Mouse (Mus musculus): ENCODE measurements at regions not wholly inside any gene's neighbourhood (a gene's known extent, or its start where the extent isn't known, plus 50 kb on each side); places are given as distances from the start of the nearest gene placed in this dataset.
A peak's percentile ranks its signal among the peaks of the same experiment; 100 is the strongest.

DNA sequence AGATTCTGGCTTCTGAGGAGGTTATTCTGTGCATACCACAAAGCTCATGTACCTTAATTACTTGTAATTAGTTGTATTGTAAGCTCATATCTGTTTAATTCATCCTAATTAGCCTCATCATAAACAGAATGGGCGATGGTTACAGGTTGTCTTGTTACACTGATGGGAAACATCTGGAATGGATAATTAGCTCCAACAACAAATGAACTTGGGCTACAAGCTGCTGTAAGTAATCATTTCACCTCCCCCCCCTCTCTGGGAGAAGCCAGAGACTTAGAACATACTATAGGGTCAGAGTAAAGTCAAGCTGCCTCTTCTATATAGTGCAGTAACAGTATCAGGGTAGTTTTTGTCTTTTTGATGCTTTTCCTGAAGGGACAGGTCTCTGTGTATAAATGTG is 234.5 kb upstream of the Jmjd1c start:
- no peak for DNase-seq

DNA sequence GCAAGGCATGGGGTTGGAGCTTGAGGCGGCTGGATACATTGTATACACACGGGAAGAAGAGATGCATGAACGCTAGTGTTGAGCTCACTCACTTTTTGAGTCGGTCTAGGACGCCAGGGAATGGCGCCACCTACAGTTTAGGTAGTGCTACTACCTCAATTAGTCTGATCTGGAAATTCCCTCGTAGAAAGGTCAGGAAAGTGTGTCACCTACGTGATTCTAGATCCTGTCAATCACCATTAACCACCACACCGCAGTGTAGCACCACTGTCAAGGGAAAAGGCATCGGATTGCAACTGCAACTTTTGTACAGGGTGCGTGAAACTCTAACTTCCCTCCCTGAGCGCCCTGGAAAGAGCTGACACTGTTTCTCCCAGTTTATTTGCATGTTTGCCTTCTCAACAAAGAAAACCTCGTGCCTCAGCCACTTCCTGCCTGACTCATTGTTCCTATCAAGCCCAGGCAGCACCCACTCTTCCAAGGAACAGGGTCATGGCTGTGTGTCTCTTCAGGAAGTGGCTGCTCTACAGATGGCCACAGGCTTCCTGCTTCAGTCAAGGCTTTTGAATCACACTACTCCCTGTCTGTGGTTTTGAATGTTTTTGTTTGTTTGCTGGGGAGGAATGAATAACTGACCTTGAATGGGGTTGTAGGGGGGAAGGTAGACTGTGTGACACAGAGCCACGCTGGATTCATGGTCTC is 231.6 kb upstream of the Jmjd1c start:
- peak; percentile 74 for DNase-seq

DNA sequence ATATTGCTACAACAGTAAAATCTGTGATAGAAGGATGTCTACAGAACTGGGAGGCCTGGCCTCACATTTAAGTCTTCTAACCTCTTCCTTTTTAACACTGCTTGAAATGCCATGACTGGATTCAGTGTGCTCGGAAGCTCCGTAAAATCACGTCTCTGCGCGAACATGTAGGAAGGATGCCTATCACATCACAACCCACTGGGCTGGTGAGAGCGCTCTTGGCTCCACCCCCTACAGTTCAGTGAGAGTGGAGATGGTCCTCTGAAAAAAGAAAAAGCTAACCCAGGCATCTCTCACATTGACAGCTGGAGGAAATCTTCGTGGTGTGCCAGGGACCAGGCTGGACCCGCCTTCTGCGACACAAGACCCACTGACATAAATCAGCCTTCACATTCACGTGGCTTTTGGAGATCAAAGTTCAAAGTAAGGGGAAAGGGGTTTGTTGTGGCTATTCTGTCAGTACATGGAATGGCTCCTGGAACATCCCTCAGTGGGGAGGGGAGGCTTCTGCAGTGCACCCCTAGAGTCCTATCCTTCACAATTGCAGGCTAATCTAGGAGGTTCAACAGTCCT is 230.8 kb upstream of the Jmjd1c start:
- no peak for DNase-seq

DNA sequence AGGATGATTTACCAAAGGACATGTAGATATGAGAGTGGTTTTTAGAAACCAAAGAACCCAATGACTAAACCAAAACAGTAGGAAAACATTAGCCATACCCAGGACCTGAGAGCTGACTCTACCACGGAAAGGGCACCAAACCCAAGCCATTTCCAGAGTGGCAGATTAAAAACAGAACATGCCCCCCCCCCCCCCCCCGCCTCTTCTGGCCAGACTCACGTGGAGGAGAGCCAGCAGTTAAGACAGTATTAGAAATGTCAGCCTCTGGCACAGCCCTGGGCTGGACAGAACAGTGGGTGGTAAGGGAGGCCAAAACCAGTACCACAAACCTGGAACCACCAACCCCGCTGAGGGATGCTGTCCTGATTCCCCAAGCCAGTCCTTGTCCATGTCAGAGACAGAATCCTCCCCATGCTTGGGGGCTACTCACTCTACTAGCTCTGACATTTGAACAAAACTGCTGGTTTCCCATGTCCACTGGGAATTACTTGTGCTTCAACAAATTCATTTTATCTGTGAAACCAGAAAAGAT is 224.7 kb upstream of the Jmjd1c start:
- no peak for DNase-seq

DNA sequence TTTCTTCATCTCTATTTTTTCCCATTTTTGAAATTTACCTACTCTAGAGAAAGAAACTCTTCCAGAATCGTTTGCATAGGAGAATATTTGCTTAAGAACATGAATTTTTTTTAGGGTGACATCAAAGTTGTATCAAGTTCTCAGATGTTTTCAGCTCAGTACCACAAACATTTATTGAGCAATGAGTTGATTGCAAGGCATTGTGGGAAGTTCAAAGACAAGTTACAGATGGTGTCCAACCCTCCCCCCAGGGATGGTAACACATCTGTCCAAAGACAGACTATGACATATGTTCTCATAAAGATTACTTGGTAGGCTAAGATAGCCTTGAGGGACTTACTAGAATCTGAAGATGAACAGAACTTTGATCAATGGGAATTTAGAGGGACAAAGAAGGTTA is 224.3 kb upstream of the Jmjd1c start:
- DNase-seq, result no peak

DNA sequence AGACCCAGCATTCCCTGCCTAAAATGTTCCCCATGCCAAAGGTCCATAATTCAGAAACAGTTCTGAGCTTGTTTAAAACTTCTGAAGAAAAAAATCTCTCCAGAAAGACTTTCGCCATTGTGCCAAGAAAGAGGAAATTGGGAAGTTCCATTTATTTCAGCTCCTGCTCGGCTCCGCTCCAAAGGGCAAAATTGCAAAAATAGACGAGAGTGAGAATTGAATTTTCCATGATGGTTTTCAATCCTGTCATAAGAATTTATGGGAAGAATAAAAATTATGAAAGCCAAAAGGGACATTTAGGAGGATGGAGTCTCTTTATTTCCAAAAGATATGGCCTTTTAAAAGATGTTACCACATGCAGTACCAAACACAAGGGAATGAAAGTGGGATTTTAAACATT is 222.5 kb upstream of the Jmjd1c start:
- no peak for DNase-seq

DNA sequence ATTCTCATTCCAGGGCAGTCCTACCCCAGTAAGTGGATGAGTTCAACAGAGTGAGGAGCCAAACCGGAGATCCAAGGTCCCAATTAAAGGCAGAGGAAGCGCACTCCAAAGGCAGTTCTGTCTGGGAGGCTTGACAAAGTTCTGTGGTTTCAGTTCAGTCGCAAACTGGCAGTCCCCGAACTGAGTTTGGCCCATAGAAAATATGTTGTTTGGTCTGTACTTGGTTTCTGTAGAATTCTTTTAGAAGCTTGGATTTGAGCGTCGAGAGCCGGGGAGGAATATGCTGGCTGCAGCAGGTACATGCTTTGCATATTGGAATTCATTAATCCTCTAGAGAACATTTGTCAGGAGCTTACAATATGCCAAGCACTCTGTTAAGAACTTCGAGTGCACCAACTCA is 216.9 kb upstream of the Jmjd1c start:
- DNase-seq, result no peak

DNA sequence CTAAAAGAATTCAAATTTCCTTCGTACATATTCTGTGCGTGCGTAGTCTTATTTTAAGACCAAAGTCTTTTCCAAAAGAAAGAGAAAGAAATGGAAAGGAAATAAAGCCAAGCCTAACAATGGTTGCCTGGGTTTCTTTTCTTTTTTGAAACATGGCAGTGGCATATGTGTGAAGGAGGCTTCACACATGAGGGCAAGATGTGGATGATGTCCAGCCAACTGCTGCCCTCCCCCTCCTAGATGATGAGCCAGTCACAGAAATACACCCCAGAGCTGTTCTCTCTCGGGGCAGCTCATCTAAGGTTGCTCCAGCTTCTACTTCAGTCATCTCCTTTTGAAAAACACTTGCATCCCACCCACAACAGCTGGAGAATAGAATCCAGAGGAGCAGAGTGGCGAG is 213.1 kb upstream of the Jmjd1c start:
- DNase-seq, result no peak

DNA sequence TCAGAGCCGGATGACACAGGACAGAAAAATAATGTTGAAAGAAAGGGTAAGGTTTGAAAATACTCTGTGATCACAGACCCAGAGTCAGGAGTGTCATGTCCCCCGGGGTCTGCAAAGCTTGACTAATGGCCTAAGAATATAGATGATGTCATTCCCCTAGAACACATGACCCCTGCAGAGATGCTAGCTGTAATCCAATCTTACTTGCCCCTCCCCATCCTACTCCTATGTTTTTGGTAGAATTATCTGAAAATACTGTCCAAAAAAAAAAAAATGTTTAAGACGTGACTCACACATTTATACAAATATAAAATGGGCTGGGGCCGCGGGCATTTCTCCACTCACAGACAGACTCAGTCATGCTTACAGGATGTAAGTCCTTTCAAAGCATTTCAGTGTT is 210.3 kb upstream of the Jmjd1c start:
- DNase-seq, result no peak

DNA sequence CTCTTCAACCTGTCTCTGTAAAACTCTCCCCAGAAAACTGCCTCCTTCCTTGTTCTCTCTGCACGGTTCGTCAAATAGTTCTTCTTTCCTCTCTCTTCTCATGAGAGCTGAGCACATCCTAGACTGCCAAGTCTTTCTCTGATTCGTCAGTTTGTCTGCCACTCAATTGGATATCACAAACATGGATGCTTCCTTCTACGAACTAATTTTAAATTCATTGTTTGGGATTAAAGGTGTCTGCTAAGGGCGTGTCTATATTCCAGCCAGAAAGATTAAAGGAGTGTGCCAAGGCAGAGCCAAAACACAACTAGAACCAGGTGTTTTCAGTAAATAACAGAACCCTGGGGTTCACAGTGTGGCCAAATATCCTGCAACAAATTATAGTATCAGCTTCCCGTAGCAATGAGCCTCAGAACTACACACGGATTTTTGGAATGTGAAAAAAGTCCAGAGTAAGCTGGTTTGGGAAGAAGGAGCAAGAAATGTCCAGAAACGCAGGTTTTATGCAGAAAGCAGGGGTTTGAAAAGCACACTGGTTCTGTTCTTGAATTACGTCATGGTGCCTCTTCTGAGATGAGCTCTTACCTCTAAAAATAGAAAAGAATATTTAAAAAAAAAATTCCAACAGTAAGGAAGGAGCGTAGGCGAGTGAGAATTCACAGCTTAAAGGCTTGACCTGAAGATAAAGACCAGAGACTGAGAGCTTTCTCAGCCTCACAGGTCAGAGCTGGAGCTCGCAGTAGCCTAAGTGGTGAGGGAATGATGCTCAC is 206.0 kb upstream of the Jmjd1c start:
- DNase-seq, result no peak

DNA sequence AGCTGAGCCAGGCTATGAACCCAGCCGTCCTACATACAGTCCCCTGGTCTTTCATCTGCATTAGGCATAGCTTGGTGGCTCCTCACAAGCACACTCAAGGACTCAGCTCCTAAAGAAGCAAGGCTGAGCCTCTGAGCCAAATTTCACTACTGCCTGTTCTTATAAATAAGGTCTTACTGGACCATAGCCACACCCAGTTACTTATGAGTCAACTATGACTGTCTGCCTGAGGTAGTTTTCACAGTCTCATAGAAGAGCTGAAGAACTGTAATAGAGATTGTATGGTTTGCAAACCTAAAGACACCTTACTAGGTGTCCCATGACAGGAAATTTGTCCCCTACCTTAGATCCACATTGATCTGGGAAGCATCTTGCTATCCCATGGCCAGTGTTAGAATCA is 204.1 kb upstream of the Jmjd1c start:
- no peak for DNase-seq

DNA sequence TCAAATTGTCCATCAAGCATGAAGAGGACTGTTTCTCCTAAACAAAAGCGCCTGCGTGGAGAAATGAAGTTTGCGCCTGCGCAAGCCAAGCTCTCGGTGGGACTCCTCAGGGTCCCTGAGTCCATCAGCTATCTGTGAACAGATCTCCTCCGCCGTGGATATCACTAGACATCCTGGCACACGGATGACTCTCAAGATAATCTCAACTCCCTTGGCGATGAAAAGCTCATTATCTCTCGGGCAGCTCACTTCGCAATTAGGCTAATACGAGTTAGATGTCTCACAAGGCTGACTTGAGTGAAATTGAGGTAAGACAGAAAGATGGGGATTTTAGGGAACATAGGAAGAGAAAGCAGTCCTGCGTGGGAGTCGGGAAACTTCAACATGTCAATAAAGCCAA is 202.1 kb upstream of the Jmjd1c start:
- DNase-seq, result no peak

DNA sequence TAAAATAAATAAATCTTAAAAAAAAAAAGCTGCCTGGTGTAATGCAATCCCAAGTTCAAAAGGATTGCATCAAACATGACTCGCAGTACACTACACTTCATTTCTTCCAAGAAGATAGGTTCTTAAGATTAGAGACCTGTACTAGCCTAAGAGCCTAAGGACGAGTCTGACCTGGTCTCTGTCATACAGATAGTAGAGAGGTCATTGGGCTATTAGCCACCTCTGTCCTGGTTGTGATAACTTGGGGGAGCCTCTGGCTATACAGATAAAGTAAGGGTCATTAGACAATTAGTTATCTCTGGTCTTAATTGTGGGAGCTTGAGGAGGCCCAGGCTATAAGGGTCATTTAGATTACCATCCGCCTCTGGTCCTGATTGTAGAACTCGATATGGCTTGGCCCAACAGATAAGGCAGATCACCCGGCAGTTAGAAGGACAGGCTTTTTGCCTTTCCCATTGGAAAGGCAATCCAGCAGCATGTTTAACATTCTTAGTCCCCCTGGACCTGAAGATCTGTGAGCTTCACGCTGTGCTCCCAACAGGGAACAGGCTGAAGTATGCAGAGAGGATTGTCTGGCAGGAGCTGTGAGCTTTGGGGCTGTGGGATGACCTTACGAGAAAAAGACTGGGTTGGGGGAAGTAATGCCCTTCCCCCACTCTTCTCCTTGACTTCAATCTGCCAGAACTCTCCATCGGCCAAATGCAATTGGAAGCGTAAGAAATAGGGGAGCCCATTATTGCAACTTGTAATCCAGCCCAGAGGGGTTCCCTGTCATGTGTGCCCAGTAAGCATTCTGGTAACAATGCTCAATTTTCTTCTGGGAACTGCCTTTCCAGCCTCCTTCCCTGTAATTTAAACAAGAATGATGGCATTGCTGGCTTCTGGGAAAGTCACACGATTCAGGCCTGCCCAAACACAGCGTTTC is 199.0 kb upstream of the Jmjd1c start:
- DNase-seq, result no peak

DNA sequence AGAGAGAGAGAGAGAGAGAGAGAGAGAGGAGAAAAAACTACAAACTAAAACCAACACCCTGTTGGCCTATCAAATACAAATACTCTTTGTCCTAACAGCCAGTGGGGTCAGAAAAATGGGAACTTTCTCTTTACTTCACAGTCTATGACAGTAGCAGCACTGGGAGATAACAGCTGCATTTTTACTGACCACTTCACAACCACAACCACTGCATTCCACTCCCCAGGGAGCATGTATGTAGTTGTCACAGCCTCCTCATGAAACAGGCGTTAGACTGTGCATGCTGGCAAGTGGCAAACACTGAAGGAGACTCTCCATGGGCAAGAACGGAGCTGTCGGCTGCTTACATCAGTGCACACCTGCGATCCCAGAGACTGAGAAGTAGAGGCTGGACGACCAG is 196.2 kb upstream of the Jmjd1c start:
- no peak for DNase-seq

DNA sequence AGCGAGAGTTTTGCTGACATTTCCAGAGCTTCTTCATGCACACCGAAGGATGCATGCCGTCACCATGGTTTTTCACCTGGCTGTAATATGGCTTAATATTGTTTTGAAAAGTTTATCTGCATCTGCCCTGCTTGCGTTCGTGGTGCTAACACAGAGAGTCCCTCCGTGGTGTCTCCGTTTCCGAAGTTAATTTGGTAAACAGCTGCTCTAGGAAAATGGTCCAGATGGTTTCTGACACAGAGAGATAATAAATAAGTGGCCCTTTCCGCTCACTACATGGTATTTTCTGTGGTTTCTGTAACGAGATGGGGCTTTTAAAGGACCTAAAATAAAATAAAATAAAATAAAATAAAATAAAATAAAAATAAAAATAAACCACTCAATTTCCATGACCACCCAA is 195.1 kb upstream of the Jmjd1c start:
- no peak for DNase-seq

DNA sequence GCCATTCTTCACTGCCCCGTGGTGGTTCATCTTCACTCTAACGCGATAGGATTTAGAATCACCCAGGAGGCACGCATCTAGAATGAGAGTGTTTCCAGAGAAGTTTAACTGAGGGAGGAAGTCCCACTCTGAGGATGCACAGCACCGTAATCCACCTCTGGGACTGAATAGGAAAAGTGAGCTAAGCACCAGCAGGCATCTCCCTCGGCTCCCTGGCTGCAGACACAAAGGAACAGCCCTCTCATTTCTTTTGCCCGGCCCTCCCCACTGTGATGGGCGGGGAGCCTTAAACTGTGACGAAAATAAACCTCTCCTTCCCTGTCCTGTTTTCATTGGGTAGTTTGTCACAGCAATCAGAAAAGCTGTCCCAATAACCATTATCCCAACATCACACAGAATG is 194.1 kb upstream of the Jmjd1c start:
- DNase-seq, result no peak

DNA sequence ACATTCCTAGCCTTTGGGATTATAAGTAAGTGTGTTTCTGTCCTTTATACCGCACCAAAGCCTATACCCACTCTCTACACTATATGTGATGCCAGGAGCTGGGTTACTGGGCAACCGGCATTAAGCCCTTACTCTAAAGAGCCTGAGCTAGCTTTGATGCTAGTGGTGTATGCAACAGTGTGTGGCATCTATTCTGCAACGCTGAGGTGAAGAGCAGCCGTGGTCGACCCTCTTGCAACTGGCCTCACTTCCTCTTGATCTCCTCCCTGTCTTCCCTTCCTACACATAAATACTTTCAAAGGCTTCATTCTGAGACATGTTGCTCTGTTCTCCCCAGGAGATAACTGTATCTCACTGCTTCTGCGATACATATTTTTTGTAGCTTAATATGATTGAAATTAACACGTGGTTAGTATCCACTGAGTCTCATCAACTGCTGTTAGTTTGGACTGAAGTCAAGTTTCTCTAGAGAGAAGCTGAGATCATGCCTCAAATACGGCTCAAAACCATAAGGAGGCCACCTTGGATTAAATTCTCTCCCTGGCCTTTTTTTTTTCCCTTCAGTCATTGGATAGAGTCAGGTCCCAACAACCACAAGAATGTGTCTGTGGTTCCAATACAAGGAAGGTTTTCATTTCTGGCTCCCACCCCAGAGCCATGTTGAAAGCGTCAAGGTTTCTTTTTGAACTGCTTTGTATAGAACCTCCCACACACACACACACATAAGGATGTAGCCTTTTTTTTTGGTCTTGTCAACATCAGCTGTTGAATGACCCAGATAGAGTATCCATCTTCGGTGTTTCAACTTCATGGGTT is 191.2 kb upstream of the Jmjd1c start:
- DNase-seq, result no peak

DNA sequence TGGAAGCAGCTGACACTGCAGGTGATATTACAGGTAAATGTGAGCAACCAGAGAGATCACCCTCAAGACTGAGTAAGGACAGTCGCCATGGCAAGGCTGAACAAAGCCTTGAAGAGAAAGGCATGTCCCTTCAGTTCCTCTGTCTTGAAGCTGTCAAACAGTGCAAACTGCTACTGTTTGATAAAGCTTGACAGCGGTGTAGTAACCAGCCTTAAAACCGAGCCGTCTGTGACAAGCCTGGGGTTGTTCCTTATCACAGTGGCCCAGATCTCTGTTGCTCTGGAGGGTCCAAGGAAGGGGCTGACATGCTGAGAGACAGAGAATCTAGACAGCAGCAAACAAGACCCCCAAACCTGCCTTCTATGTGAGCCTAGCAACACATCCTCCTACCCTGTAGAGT is 188.1 kb upstream of the Jmjd1c start:
- no peak for DNase-seq

DNA sequence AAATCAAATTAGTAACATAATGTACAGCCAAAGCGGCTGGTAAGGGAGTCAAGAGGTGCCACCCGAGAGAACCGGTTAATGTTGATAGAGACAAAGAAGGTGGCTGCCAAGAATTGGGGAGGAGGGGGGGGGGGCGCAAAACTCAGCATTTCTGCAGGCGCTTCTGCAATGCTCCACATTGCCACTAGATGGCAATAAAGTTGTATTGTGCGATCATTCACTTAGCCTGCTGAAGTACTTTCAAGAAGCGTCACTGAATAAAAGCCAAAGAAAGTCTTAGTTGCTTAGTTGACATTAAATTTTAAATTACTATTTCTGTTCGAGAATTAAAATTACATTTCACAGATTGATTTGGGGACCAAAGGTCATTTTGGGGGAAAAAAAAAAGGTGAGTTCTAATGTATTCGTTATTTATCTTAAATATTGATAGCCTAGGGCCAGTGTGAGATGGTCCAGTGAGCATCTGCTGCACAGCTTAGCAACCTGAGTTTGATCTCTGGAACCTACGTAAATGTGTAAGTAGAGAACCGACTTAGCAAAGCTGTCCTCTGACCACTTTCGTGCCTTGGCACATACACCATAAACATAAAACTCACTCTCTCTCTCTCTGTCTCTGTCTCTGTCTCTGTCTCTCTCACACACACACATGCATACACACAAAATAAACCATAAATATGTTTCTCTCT is 186.6 kb upstream of the Jmjd1c start:
- DNase-seq, result peak; percentile 38

DNA sequence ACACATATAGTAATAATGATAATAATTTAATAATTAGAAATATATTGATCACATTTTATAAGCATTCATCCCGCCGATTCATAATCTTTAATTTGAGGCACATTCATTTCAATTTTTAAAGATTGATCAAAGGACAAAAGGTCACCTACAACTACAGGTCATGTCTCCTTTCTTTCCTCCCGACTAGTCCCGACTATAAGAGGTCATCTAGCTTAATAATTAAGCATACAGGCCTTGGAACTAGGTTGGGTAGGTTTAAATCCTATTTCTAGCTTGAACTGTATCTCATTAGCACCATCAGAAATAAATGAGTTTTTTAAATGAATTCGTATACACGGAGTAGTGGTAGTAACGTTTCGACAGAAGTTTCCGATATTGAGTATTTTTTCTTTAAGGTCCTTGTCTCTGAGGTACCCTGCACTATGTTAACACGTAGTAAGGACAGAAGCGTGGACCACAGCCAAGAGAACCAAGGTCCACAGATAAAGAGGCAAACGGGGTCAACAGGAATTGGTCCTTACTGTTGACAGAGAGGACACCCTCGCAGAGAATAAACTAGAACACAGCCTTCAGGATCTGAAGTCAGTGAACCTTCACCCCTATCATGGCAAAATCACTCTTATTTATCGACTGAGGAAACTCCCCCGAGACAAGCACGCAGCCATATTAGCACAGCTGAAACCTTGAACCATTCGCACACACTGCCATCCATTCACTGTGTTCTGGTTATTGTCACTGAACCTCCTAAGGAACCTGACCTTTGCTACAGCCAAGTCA is 185.8 kb upstream of the Jmjd1c start:
- peak; percentile 81 for DNase-seq
